Mouse (Mus musculus) midbrain, embryonic 12.5 days (tissue): ENCODE data around the gene Wiz. TPM values are rescaled to one million over a fixed set of nuclear protein-coding genes. Genes with fewer than 3 reads are reported as not detected.

Experiments used
- ATAC-seq: fragments of 200-750 bp; cut with Nextera tagmentation; 2 replicates; pipeline ENCODE4 v1.8.0; 2017; ENCODE audit warnings: low read depth, moderate TSS enrichment, moderate library complexity; ENCODE audit not compliant: low FRiP score
- H3K27ac ChIP-seq: fragments of 300-500 bp; sonication (generic); replicated peaks from 2 replicates; pipeline ENCODE4 v1.5.1; 2016; ENCODE audit warnings: mild to moderate bottlenecking
- H3K27me3 ChIP-seq: fragments of 300-500 bp; sonication (generic); 2 replicates; pipeline ENCODE4 v1.6.1; 2016; ENCODE audit warnings: mild to moderate bottlenecking
- H3K36me3 ChIP-seq: fragments of 300-500 bp; sonication (generic); 2 replicates; pipeline ENCODE4 v1.6.1; 2016
- H3K4me1 ChIP-seq: fragments of 300-500 bp; sonication (generic); 2 replicates; pipeline ENCODE4 v1.6.1; 2016
- H3K4me2 ChIP-seq: fragments of 300-500 bp; sonication (generic); replicated peaks from 2 replicates; pipeline ENCODE4 v1.6.1; 2016; ENCODE audit warnings: mild to moderate bottlenecking, moderate library complexity
- H3K4me3 ChIP-seq: fragments of 300-500 bp; sonication (generic); 2 replicates; pipeline ENCODE4 v1.5.1; 2016; ENCODE audit warnings: mild to moderate bottlenecking
- H3K9ac ChIP-seq: fragments of 300-500 bp; sonication (generic); replicated peaks from 2 replicates; pipeline ENCODE4 v1.6.1; 2016; ENCODE audit warnings: mild to moderate bottlenecking, moderate library complexity
- H3K9me3 ChIP-seq: fragments of 300-500 bp; sonication (generic); 2 replicates; pipeline ENCODE4 v1.6.1; 2016; ENCODE audit warnings: mild to moderate bottlenecking
- WGBS: fragments of 180-500 bp; shearing (Covaris S2); methylation state at CpG from one replicate; pipeline ENCODE4 v1.1.7; 2016; 5-methylcytosine and 5-hydroxymethylcytosine counted together
- polyA plus RNA-seq: library from polyadenylated mRNA; unstranded; fragments of >200 nt; fragmentation: Nextera tagmentation; extraction: Ambion mirVana; gene quantifications from 2 replicates; pipeline ENCODE4 v1.2.1, GENCODE M21; 2016

Gene Wiz
- polyA plus RNA-seq, 1 experiment from 2014 or later, result 47.2 TPM

GRCm38 (mm10) chr17:32377137-32377536 is 12.1 kb downstream of the Wiz start:
- Histone ChIP-seq H3K27me3 (no peaks in the 10 kb centered on the region), H3K9ac (no peak overlapping the region), H3K27ac (no peak overlapping the region), H3K4me3 (no peak overlapping the region), H3K4me1 (no peaks in the 10 kb centered on the region; the same call in 1 of the 2 replicates), H3K9me3 (no peaks in the 10 kb centered on the region), H3K36me3 (peaks cover 26% of the 10 kb centered on the region), H3K4me2 (no peak overlapping the region)
- WGBS, result 81% methylated on average over 9 of the region's 9 CpGs
- no peak for ATAC-seq

DNA sequence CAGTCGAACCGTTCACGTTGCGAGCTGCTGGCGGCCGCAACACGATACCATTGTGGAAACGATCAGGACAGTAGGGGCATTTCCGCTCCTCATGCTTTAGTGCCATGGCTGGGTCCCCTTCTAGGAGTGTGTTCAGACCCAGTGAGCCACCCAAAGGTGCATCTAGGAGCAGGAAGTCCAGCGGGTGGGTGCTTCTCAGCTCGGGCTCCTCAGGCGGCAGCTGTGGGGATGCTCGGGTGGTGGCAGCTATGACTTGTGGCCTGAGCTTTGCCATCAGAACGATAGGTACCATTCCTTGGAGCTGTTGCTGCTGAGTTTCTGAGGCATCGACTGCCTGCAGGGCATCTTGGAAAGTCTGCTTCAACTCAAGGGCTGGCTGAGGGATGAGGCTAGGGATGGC is 12.8 kb downstream of the Wiz start:
- ATAC-seq, result no peak
- H3K9ac ChIP-seq, result no peak overlapping the region
- no peak overlapping the region for H3K4me3 ChIP-seq
- H3K4me1 ChIP-seq, result no peaks in the 10 kb centered on the region; the same call in 1 of the 2 replicates
- no peaks in the 10 kb centered on the region for H3K9me3 ChIP-seq
- peaks cover 26% of the 10 kb centered on the region for H3K36me3 ChIP-seq
- H3K27me3 ChIP-seq, result no peaks in the 10 kb centered on the region
- WGBS, result 89% methylated on average over 15 of the region's 15 CpGs
- no peak overlapping the region for H3K27ac ChIP-seq
- H3K4me2 ChIP-seq, result no peak overlapping the region

- H3K36me3 ChIP-seq, result 0 out of 2 replicates have a peak, but pooled peaks cover 8% of the 10 kb centered on the region
- H3K27ac ChIP-seq, result no peak overlapping the region
- 0 out of 2 replicates have a peak, but pooled peaks cover 3% of the 10 kb centered on the region for H3K27me3 ChIP-seq
- no peaks in the 10 kb centered on the region for H3K9me3 ChIP-seq
- H3K9ac ChIP-seq, result no peak overlapping the region
- H3K4me2 ChIP-seq, result peak overlapping the region; percentile 35
- peaks cover 8% of the 10 kb centered on the region for H3K4me1 ChIP-seq
- no peak for ATAC-seq
- 21% methylated on average over 11 of the region's 17 CpGs for whole genome bisulfite sequencing
- peak overlapping the region; percentile 17; the same call in 1 of the 2 replicates for H3K4me3 ChIP-seq
Measured at GRCm38 (mm10) chr17:32368991-32369578, 20.2 kb downstream of the Wiz start.

GRCm38 (mm10) chr17:32367706-32368105 is 21.5 kb downstream of the Wiz start:
- ATAC-seq, result no peak
- Histone ChIP-seq H3K27ac (no peak overlapping the region), H3K9me3 (no peaks in the 10 kb centered on the region), H3K27me3 (0 out of 2 replicates have a peak, but pooled peaks cover 3% of the 10 kb centered on the region), H3K36me3 (0 out of 2 replicates have a peak, but pooled peaks cover 8% of the 10 kb centered on the region), H3K4me2 (no peak overlapping the region), H3K9ac (no peak overlapping the region), H3K4me3 (no peak overlapping the region), H3K4me1 (peaks cover 17% of the 10 kb centered on the region)
- 90% methylated on average over 11 of the region's 11 CpGs for WGBS

DNA sequence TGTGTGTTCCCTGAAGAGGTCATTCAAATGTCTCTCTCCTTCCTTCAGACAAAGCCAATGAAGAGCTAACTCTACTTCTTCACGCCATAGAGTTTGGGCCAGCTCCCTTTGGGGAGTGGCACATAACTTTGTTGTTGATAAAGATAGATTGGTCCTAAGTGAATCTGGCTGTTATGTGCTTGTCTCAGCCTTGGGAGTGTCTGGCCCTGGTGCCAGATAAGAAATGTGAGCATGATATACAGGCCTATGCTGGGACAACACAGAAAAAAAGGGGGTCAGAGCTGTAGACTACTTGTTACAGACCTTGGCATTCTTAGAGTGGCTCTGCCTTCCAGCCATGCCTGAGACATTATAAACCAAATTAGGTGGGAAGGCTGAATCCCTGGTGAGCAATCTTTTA is 23.9 kb downstream of the Wiz start:
- Histone ChIP-seq H3K9me3 (no peaks in the 10 kb centered on the region), H3K36me3 (peaks cover 30% of the 10 kb centered on the region), H3K27ac (no peak overlapping the region), H3K4me3 (no peak overlapping the region), H3K9ac (no peak overlapping the region), H3K27me3 (0 out of 2 replicates have a peak, but pooled peaks cover 3% of the 10 kb centered on the region), H3K4me2 (no peak overlapping the region), H3K4me1 (peaks cover 27% of the 10 kb centered on the region)
- WGBS, result 80% methylated on average over 1 of the region's 1 CpGs
- no peak for ATAC-seq

DNA sequence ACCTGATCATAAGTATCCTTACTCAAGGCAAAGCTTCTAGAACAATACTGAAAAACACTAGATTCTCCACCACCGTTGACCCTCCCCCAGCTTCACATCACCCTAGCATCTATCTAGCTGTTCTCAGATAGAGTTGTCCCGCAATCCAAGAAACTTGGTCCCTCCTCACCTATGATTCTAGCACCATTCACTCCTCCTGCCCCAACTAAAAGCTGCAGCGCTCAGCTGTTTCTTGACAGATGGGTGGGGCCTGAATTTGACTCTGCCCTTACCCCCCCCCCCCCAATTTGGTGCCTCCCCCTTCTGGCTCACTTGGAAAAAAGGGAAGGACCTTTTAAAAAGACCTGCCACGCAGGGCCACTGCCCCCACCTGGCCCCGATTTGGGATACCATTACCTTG is 24.4 kb downstream of the Wiz start:
- Histone ChIP-seq H3K9me3 (no peaks in the 10 kb centered on the region), H3K4me3 (peak overlapping the region; percentile 96), H3K4me1 (peaks cover 27% of the 10 kb centered on the region), H3K4me2 (peak overlapping the region; percentile 50), H3K36me3 (peaks cover 34% of the 10 kb centered on the region), H3K27ac (peak overlapping the region; percentile 73; the same call in 1 of the 2 replicates), H3K27me3 (0 out of 2 replicates have a peak, but pooled peaks cover 3% of the 10 kb centered on the region), H3K9ac (peak overlapping the region; percentile 93; the same call in 1 of the 2 replicates)
- peak; percentile 28; the same call in 1 of the 2 replicates for ATAC-seq
- WGBS, result 72% methylated on average over 5 of the region's 5 CpGs

- Histone ChIP-seq H3K9me3 (no peaks in the 10 kb centered on the region), H3K4me3 (peak overlapping the region; percentile 96), H3K4me2 (peak overlapping the region; percentile 90), H3K4me1 (peaks cover 27% of the 10 kb centered on the region), H3K27me3 (0 out of 2 replicates have a peak, but pooled peaks cover 3% of the 10 kb centered on the region), H3K36me3 (peaks cover 39% of the 10 kb centered on the region), H3K9ac (peak overlapping the region; percentile 93), H3K27ac (peak overlapping the region; percentile 73)
- WGBS, result under 1% methylated on average over 34 of the region's 47 CpGs
- peak; percentile 91 for ATAC-seq
Measured at GRCm38 (mm10) chr17:32364331-32364730, 24.9 kb downstream of the Wiz start.

DNA sequence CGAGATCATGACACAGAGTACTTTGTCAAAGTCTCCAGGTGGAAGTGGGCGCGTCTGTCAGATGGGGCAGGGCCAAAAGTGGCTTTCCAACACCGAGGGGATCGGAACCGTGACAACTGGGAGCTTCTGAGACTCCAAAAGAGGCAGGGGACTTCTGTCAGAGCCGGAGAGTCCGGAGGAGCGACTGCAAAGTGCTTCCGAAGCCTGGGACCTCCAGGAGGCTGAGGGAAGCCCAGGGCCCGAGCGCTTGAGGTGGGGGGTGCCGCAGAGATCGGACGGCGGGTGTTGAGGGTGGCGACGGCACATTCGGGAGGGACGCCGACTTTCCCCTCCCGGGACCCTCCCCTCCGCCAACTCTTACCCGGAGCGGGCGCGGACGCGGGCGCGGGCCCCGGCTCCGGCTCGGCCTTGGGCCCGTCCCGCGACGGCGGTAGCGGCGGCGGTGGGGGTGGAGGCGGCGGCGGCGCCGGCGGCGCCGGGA is 25.4 kb downstream of the Wiz start:
- peaks cover 27% of the 10 kb centered on the region for H3K4me1 ChIP-seq
- peaks cover 44% of the 10 kb centered on the region for H3K36me3 ChIP-seq
- H3K27ac ChIP-seq, result peak overlapping the region; percentile 73
- no peaks in the 10 kb centered on the region for H3K9me3 ChIP-seq
- H3K4me3 ChIP-seq, result peak overlapping the region; percentile 96
- peak; percentile 63 for ATAC-seq
- H3K9ac ChIP-seq, result peak overlapping the region; percentile 93
- WGBS, result under 1% methylated on average over 22 of the region's 50 CpGs
- 0 out of 2 replicates have a peak, but pooled peaks cover 3% of the 10 kb centered on the region for H3K27me3 ChIP-seq
- H3K4me2 ChIP-seq, result peak overlapping the region; percentile 90

- Histone ChIP-seq H3K27ac (no peak overlapping the region), H3K4me3 (peak overlapping the region; percentile 96), H3K36me3 (peaks cover 55% of the 10 kb centered on the region), H3K9ac (peak overlapping the region; percentile 93), H3K27me3 (0 out of 2 replicates have a peak, but pooled peaks cover 1% of the 10 kb centered on the region), H3K4me2 (peak overlapping the region; percentile 90), H3K9me3 (no peaks in the 10 kb centered on the region), H3K4me1 (peaks cover 27% of the 10 kb centered on the region)
- no peak for ATAC-seq
- WGBS, result 86% methylated on average over 4 of the region's 4 CpGs
Measured at GRCm38 (mm10) chr17:32362686-32363085, 26.6 kb downstream of the Wiz start.

GRCm38 (mm10) chr17:32359928-32360327 is 29.3 kb downstream of the Wiz start:
- Histone ChIP-seq H3K27ac (no peak overlapping the region), H3K36me3 (peaks cover 76% of the 10 kb centered on the region), H3K4me2 (no peak overlapping the region), H3K4me1 (peaks cover 25% of the 10 kb centered on the region), H3K9me3 (no peaks in the 10 kb centered on the region), H3K4me3 (no peak overlapping the region), H3K27me3 (no peaks in the 10 kb centered on the region), H3K9ac (no peak overlapping the region)
- 93% methylated on average over 18 of the region's 18 CpGs for WGBS
- no peak for ATAC-seq

DNA sequence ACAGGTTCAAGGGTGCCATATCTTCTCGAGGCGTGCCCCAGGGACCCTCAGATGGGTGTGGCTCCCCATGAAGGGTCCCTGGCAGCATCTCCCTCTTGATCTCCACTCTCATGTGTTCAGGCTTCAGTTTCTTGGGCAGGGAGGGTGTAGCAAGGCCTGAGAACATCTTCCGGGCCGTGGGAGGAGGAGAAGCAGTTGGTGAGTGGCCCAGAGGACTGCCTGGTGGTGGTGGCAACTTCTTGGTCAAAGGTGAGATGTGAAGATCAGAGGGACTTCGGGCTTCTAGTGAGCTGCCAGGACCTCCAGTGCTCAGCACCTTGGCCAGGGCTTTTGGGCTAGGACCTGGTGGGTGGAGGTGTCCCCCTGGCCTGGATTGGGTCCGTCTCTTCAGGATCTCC is 30.3 kb downstream of the Wiz start:
- Histone ChIP-seq H3K36me3 (peaks cover 86% of the 10 kb centered on the region), H3K4me2 (no peak overlapping the region), H3K9me3 (no peaks in the 10 kb centered on the region), H3K27ac (no peak overlapping the region), H3K27me3 (no peaks in the 10 kb centered on the region), H3K4me1 (peaks cover 22% of the 10 kb centered on the region), H3K9ac (no peak overlapping the region), H3K4me3 (no peak overlapping the region)
- no peak for ATAC-seq
- 95% methylated on average over 6 of the region's 6 CpGs for WGBS

GRCm38 (mm10) chr17:32358192-32358942 is 30.9 kb downstream of the Wiz start:
- H3K27me3 ChIP-seq, result no peaks in the 10 kb centered on the region
- H3K4me2 ChIP-seq, result no peak overlapping the region
- H3K9me3 ChIP-seq, result no peaks in the 10 kb centered on the region
- no peak for ATAC-seq
- H3K4me3 ChIP-seq, result no peak overlapping the region
- H3K27ac ChIP-seq, result no peak overlapping the region
- 97% methylated on average over 7 of the region's 7 CpGs for WGBS
- H3K4me1 ChIP-seq, result peaks cover 19% of the 10 kb centered on the region
- H3K36me3 ChIP-seq, result peaks cover 91% of the 10 kb centered on the region
- no peak overlapping the region for H3K9ac ChIP-seq
